Mouse (Mus musculus): ENCODE measurements around the gene Alg13.

DNA sequence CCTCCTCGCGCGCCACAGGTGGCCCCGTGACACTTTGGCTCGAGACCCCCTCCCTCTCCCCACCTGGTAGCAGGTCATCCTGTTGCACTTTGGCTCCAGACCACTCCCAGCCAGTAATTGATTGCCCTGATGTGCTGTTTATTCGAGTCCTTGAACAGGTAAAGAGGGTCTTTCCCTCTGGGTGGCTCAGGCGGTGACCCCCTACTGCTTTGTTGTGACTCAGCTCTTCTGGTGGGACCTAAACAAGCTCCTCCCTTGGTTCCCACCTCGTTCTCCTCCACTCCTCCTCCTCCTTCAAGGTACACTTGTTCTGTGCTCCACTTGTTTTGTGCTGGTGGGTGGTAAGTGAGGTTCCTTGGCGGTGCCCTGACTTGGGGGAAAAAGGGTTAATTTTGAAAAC is 1.8 kb downstream of the Alg13 start:
- TF ChIP-seq POLR2A (IDR thresholded peaks at IDR 0.05; ENCODE audit: insufficient read depth, low read length) = no peak
- TF ChIP-seq CTCF (IDR thresholded peaks at IDR 0.05; ENCODE audit: low read depth, low read length) = no peak
- peak; percentile 58; the same call in 1 of the 2 replicates for TF ChIP-seq EP300 (IDR thresholded peaks at IDR 0.05; ENCODE audit: insufficient read depth, low read depth, low read length)
